Mouse (Mus musculus): ENCODE data around the gene Atg13. TPM values are rescaled to one million over a fixed set of nuclear protein-coding genes. Genes with fewer than 3 reads are reported as not detected.

The Atg13 gene
- polyA plus RNA-seq, 1 experiment: 23.7 TPM

DNA sequence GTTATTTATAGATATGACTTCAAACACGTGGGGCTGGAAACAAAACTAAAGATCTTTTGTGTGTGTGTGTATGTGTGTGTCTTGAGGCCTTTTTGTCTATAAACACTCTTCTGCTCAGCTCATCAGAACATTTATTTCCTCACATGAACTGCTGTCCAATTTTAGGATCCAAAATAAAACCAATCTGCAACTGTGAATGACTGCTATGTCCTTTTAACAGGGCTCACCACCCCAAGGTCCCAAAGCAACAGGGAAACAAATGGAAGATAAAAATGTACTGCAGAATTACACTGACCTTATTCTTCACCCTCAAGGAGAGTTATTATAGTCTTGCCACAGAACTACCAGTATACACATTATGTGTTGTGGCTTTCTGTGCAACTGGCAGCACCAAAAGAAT lies 11.2 kb downstream of the Atg13 start:
- H3K9me3 ChIP-seq: no peaks in the 10 kb centered on the region
- H3K27me3 ChIP-seq (replicated peaks): no peaks in the 10 kb centered on the region
- H3K4me3 ChIP-seq (replicated peaks): no peak overlapping the region
- H3K36me3 ChIP-seq (replicated peaks; ENCODE audit: low read length): peaks cover 16% of the 10 kb centered on the region
- peaks cover 43% of the 10 kb centered on the region for H3K4me1 ChIP-seq
- TF ChIP-seq GATA1 (IDR thresholded peaks at IDR 0.05; ENCODE audit: borderline replicate concordance, low read length) (no peak), FLI1 (IDR thresholded peaks at IDR 0.05; ENCODE audit: low read length) (no peak)

DNA sequence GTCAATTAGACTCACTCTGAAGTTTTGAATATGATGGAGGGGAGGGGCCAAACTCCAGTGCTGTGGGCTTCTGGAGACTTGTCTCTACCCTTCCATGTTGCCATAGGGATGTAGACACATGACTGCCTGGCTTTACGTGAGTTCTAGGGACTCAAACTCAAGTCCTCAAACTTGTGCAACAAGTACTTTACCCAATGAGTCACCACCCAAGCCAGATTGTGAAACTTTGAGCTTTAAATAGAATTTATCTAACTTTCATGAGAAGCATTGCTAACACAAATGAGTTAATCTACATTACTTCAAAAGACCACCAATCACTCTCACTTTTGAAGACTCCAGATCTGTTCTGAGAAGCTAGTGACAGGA lies 14.2 kb downstream of the Atg13 start:
- Histone ChIP-seq H3K4me3 (replicated peaks) (no peak overlapping the region), H3K27me3 (replicated peaks) (no peaks in the 10 kb centered on the region), H3K36me3 (replicated peaks; ENCODE audit: low read length) (peaks cover 39% of the 10 kb centered on the region), H3K4me1 (peaks cover 38% of the 10 kb centered on the region), H3K9me3 (no peaks in the 10 kb centered on the region)
- TF ChIP-seq FLI1 (IDR thresholded peaks at IDR 0.05; ENCODE audit: low read length): no peak
- TF ChIP-seq GATA1 (IDR thresholded peaks at IDR 0.05; ENCODE audit: borderline replicate concordance, low read length): no peak

DNA sequence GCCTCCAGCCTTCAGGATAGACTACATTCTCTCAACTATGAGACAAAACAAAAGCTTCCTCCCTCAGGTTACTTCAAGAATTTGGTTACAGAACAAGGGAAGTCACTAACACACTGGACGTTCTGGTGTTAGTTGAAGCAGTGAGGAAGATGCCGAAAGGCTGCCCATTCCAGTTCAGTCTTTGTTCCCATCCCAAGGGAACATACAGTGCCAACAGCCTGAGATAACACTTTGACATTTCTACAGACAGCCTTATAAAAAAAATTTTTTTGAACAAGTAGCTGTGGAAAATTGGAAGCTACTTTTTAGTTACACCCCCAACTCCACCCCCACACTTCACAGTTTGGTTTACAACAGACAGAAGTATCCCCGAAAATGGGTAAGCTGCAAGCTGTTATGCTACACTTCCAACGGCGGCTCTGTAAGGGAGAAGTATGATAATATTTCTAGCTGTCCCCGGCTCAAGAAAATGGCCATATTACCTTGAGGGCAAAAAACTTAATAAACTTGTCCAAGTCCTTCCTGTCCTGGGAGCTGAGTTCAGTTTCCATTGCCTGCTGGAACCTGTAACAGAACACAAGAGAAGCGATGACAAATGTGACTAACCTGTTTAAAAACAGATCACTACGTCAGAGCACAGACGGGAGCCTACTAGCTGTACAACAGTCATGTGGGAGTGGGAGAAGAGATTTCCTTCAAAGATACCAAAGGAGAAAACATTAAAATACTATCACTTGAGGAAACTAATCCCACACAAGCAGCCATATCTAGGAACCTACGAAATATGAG lies 14.7 kb downstream of the Atg13 start:
- Histone ChIP-seq H3K36me3 (replicated peaks; ENCODE audit: low read length) (peaks cover 44% of the 10 kb centered on the region), H3K9me3 (no peaks in the 10 kb centered on the region), H3K27me3 (replicated peaks) (no peaks in the 10 kb centered on the region), H3K4me1 (peaks cover 34% of the 10 kb centered on the region), H3K4me3 (replicated peaks) (no peak overlapping the region)
- TF ChIP-seq GATA1 (IDR thresholded peaks at IDR 0.05; ENCODE audit: borderline replicate concordance, low read length) (no peak), FLI1 (IDR thresholded peaks at IDR 0.05; ENCODE audit: low read length) (no peak)

DNA sequence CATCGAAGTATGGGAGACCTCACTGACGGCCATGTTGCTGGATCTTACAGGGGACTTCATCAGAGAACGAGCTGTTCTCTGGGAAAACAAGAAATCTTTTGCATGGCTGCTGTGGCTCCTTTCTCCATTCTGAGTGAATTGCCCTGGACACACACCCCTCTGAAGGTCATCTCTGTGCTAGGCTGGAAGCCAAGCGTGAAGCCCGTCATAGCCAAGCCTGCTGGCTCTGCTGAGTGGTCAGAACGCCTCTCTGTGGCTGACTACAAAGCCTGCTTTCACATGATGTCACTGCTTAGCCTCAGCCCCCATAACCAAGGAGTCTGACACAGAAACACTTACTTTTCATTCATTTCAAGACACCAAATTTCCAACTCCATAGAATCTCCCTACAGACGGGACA lies 20.9 kb downstream of the Atg13 start:
- H3K27me3 ChIP-seq (replicated peaks): no peaks in the 10 kb centered on the region
- TF ChIP-seq GATA1 (IDR thresholded peaks at IDR 0.05; ENCODE audit: borderline replicate concordance, low read length): no peak
- no peak for TF ChIP-seq FLI1 (IDR thresholded peaks at IDR 0.05; ENCODE audit: low read length)
- no peak overlapping the region for H3K4me3 ChIP-seq (replicated peaks)
- H3K36me3 ChIP-seq (replicated peaks; ENCODE audit: low read length): peaks cover 81% of the 10 kb centered on the region
- H3K4me1 ChIP-seq: peaks cover 39% of the 10 kb centered on the region
- no peaks in the 10 kb centered on the region for H3K9me3 ChIP-seq

DNA sequence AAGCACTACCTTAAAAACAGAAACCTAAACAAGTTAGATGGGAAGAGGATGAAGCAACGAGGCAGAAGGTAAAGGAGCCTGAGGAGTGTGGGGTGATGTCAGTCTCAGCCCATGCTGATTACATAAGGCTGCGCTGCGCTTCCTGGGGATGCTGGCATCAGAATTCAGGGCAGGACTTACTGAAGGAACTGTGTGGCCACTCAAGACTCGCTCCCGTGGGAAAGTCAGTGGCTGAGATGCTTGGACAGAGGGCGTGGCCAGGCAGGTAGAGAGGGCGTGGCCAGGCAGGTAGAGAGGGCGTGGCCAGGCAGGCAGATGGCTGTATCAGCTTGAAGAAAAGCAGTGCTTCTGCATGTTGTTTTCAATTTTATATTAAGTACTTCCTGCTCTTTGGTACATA lies 26.5 kb downstream of the Atg13 start:
- no peaks in the 10 kb centered on the region for H3K27me3 ChIP-seq (replicated peaks)
- peaks cover 97% of the 10 kb centered on the region for H3K36me3 ChIP-seq (replicated peaks; ENCODE audit: low read length)
- H3K4me3 ChIP-seq (replicated peaks): no peak overlapping the region
- H3K4me1 ChIP-seq: peaks cover 61% of the 10 kb centered on the region
- TF ChIP-seq FLI1 (IDR thresholded peaks at IDR 0.05; ENCODE audit: low read length): no peak
- no peak for TF ChIP-seq GATA1 (IDR thresholded peaks at IDR 0.05; ENCODE audit: borderline replicate concordance, low read length)
- no peaks in the 10 kb centered on the region for H3K9me3 ChIP-seq

DNA sequence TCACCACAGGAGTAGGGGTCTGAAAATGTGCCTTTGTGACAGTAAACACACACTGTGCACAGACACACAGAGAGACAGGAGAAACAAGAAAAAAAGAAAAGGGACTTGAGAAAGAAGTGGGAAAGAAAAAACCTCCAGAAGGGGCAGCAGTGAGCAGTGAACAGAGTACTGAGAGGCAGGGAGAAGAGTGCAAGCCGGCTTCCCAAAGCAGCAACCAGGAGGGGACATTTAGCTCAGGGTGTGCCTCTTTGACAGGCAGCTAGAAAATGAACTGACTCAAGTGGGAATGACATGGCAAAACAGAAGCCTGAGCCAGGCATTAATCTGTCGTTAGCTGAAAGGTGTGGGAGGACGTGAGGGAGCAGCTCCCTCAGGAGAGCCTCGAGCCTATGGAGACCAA lies 27.5 kb downstream of the Atg13 start:
- H3K36me3 ChIP-seq (replicated peaks; ENCODE audit: low read length): peaks cover 97% of the 10 kb centered on the region

DNA sequence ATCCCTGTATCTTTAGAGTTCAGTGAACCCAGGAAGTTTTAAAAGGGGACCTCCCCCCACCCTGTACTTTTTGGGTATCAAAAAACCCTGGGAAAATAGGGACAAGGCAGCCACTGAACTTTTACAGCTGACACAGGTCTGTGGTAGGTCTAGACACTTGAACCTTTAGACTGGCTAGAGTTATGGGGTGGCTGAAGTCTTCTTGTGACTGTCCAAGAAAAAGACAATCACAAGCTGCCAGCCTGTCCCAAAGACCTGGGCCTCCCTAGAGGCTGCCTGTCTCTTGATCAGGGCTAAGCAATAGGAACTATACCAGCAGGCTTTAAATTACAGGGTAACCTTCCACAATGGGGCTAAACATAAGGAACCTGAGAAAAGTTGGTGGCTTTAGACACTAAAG lies 33.4 kb downstream of the Atg13 start:
- Histone ChIP-seq H3K27me3 (replicated peaks) (no peaks in the 10 kb centered on the region), H3K9me3 (no peaks in the 10 kb centered on the region), H3K36me3 (replicated peaks; ENCODE audit: low read length) (peaks cover 99% of the 10 kb centered on the region), H3K4me1 (peaks cover 25% of the 10 kb centered on the region), H3K4me3 (replicated peaks) (no peak overlapping the region)
- no peak for TF ChIP-seq FLI1 (IDR thresholded peaks at IDR 0.05; ENCODE audit: low read length)

More for the DNA sequence above, 27.5 kb downstream of the Atg13 start:
- Histone ChIP-seq H3K27me3 (replicated peaks) (no peaks in the 10 kb centered on the region), H3K9me3 (no peaks in the 10 kb centered on the region), H3K4me1 (peaks cover 58% of the 10 kb centered on the region), H3K4me3 (replicated peaks) (no peak overlapping the region)
- no peak for TF ChIP-seq GATA1 (IDR thresholded peaks at IDR 0.05; ENCODE audit: borderline replicate concordance, low read length)
- no peak for TF ChIP-seq FLI1 (IDR thresholded peaks at IDR 0.05; ENCODE audit: low read length)

DNA sequence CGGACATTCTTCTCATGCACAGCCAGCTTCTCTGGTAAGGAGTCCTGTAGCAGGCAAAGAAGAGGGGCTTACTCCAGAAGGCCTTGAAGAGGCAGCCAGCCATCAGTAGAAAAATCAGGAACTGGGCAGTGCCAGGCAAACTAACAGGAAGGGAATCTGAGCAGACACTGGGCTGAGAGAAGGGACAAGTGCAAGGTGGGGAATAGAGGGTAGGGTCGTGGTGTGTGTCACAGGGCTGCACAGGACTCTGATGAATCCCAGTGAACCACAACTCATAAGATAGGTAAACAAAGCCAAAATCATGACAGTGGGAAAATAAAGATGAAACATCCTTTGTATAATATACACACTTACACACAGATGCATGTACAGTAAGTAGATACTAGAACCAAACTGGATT lies 34.0 kb downstream of the Atg13 start:
- Histone ChIP-seq H3K27me3 (replicated peaks) (no peaks in the 10 kb centered on the region), H3K9me3 (no peaks in the 10 kb centered on the region), H3K4me1 (peaks cover 28% of the 10 kb centered on the region), H3K36me3 (replicated peaks; ENCODE audit: low read length) (peaks cover 99% of the 10 kb centered on the region), H3K4me3 (replicated peaks) (no peak overlapping the region)
- TF ChIP-seq FLI1 (IDR thresholded peaks at IDR 0.05; ENCODE audit: low read length) (no peak), GATA1 (IDR thresholded peaks at IDR 0.05; ENCODE audit: borderline replicate concordance, low read length) (no peak)

DNA sequence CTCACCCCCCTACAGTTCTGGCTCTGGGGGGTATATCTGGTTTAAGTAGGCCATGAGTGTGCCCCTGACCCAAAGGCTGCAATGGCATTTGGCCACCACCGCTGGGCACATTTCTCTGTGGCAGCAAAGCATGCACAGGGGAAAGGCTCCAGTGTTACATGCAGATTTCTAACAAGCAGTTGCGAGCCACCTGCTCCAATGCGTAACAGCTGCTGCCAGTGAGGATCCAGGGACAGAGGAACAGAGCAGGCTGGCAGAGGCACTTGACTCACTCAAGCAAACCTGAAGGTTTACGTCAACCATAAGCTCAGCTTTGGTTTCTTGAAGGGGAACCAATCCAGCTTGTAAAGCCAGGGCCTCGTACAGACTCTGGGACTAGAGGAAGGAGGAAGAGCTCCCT lies 35.5 kb downstream of the Atg13 start:
- no peaks in the 10 kb centered on the region for H3K27me3 ChIP-seq (replicated peaks)
- H3K36me3 ChIP-seq (replicated peaks; ENCODE audit: low read length): peaks cover 97% of the 10 kb centered on the region
- H3K9me3 ChIP-seq: no peaks in the 10 kb centered on the region
- no peak overlapping the region for H3K4me3 ChIP-seq (replicated peaks)
- TF ChIP-seq FLI1 (IDR thresholded peaks at IDR 0.05; ENCODE audit: low read length) (no peak), GATA1 (IDR thresholded peaks at IDR 0.05; ENCODE audit: borderline replicate concordance, low read length) (no peak)
- peaks cover 26% of the 10 kb centered on the region for H3K4me1 ChIP-seq

DNA sequence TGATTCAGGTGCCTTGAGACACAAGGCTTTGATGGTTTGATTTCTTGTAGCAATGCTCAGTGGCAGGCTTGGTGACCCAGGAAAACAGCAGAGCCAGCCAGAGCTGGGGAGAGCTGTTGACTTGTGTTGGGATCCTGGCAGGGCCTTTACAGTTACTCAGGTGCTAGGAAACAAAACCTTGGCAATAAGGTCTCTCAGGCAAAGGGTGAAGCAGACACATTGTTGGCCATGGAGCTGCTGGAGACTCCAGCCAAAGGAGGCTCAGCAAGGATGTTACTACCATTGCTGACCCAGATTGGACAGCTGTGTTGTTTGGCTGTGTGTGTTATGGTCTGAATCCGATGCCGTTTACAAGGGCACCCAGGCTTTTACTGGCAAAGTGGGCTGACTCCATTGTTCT lies 36.8 kb downstream of the Atg13 start:
- Histone ChIP-seq H3K36me3 (replicated peaks; ENCODE audit: low read length) (peaks cover 97% of the 10 kb centered on the region), H3K4me3 (replicated peaks) (no peak overlapping the region), H3K4me1 (peaks cover 25% of the 10 kb centered on the region), H3K27me3 (replicated peaks) (no peaks in the 10 kb centered on the region), H3K9me3 (no peaks in the 10 kb centered on the region)
- TF ChIP-seq FLI1 (IDR thresholded peaks at IDR 0.05; ENCODE audit: low read length) (no peak), GATA1 (IDR thresholded peaks at IDR 0.05; ENCODE audit: borderline replicate concordance, low read length) (no peak)
